Mouse (Mus musculus) heart, embryonic 11.5 days (tissue): ENCODE data around the gene Mcts1. TPM values are rescaled to one million over a fixed set of nuclear protein-coding genes. Genes with fewer than 3 reads are reported as not detected.

Experiments
- ATAC-seq: fragments of 200-750 bp; cut with Nextera tagmentation; replicated peaks from 2 replicates; pipeline ENCODE4 v1.8.0; 2017; ENCODE audit warnings: moderate library complexity; ENCODE audit not compliant: insufficient number of reproducible peaks, low FRiP score, low TSS enrichment
- H3K27ac ChIP-seq: fragments of 300-500 bp; sonication (generic); 2 replicates; pipeline ENCODE4 v1.5.1; 2014; ENCODE audit warnings: mild to moderate bottlenecking, low read depth, low read length
- H3K27me3 ChIP-seq: fragments of 300-500 bp; sonication (generic); 2 replicates; pipeline ENCODE4 v1.6.1; 2014; ENCODE audit warnings: mild to moderate bottlenecking, low read length, mixed read lengths; ENCODE audit not compliant: control insufficient read depth, insufficient read depth
- H3K36me3 ChIP-seq: fragments of 300-500 bp; sonication (generic); 2 replicates; pipeline ENCODE4 v1.6.1; 2014; ENCODE audit warnings: mild to moderate bottlenecking, low read length, moderate library complexity, mixed read lengths; ENCODE audit not compliant: control insufficient read depth, insufficient read depth
- H3K4me1 ChIP-seq: fragments of 300-500 bp; sonication (generic); 2 replicates; pipeline ENCODE4 v1.6.1; 2014; ENCODE audit warnings: low read length; ENCODE audit not compliant: control insufficient read depth, insufficient read depth
- H3K4me2 ChIP-seq: fragments of 300-500 bp; sonication (generic); 2 replicates; pipeline ENCODE4 v1.6.1; 2014; ENCODE audit warnings: mild to moderate bottlenecking, moderate library complexity
- H3K4me3 ChIP-seq: fragments of 300-500 bp; sonication (generic); 2 replicates; pipeline ENCODE4 v1.5.1; 2014; ENCODE audit warnings: low read depth, low read length
- H3K9ac ChIP-seq: fragments of 300-500 bp; sonication (generic); 2 replicates; pipeline ENCODE4 v1.6.1; 2014; ENCODE audit warnings: mild to moderate bottlenecking, low read depth, low read length, moderate library complexity
- H3K9me3 ChIP-seq: fragments of 300-500 bp; sonication (generic); replicated peaks from 2 replicates; pipeline ENCODE4 v1.6.1; 2016; ENCODE audit warnings: low read length; ENCODE audit not compliant: control insufficient read depth
- WGBS: fragments of 180-500 bp; shearing (Covaris S2); extraction: QIAGEN DNeasy Blood & Tissue Kit; methylation state at CpG from one replicate; pipeline ENCODE4 v1.1.7; 2014; ENCODE audit not compliant: insufficient replicate concordance; 5-methylcytosine and 5-hydroxymethylcytosine counted together
- polyA plus RNA-seq: library from polyadenylated mRNA; unstranded; fragments of >200 nt; fragmentation: Nextera tagmentation; extraction: Ambion mirVana; gene quantifications from 2 replicates; pipeline ENCODE4 v1.2.1, GENCODE M21; 2014

Gene Mcts1
- 51.2 and 56.5 TPM in 2 replicates for polyA plus RNA-seq

- Histone ChIP-seq H3K36me3 (no peaks in the 10 kb centered on the region), H3K9me3 (no peaks in the 10 kb centered on the region), H3K9ac (peak within 1 kb of the TSS; percentile 71), H3K4me2 (peak within 1 kb of the TSS; percentile 72), H3K4me1 (no peaks in the 10 kb centered on the region), H3K4me3 (peak within 1 kb of the TSS; percentile 51), H3K27ac (peak within 1 kb of the TSS; percentile 62), H3K27me3 (no peaks in the 10 kb centered on the region)
- ATAC-seq: peak; percentile 52; the same call in 1 of the 2 replicates
- 21% methylated on average over 26 of the region's 26 CpGs for WGBS
Measured at GRCm38 (mm10) chrX:38600177-38600994, at the start of gene Mcts1. Mcts1 (plus strand) TSS chrX:38600578.

- no peak overlapping the region for H3K4me2 ChIP-seq
- no peaks in the 10 kb centered on the region for H3K4me1 ChIP-seq
- ATAC-seq: no peak
- H3K9ac ChIP-seq: no peak overlapping the region
- H3K27ac ChIP-seq: no peak overlapping the region
- no peaks in the 10 kb centered on the region for H3K9me3 ChIP-seq
- no peaks in the 10 kb centered on the region for H3K36me3 ChIP-seq
- no peak overlapping the region for H3K4me3 ChIP-seq
- no peaks in the 10 kb centered on the region for H3K27me3 ChIP-seq
Measured at GRCm38 (mm10) chrX:38553255-38553654, 47.1 kb upstream of the Mcts1 start.

GRCm38 (mm10) chrX:38563941-38564541 lies 36.3 kb upstream of the Mcts1 start:
- H3K9me3 ChIP-seq: no peaks in the 10 kb centered on the region
- peak overlapping the region; percentile 76 for H3K9ac ChIP-seq
- H3K4me3 ChIP-seq: peak overlapping the region; percentile 58
- no peaks in the 10 kb centered on the region for H3K27me3 ChIP-seq
- H3K4me1 ChIP-seq: no peaks in the 10 kb centered on the region
- no peaks in the 10 kb centered on the region for H3K36me3 ChIP-seq
- ATAC-seq: no peak
- 20% methylated on average over 10 of the region's 19 CpGs for WGBS
- peak overlapping the region; percentile 71 for H3K4me2 ChIP-seq
- H3K27ac ChIP-seq: peak overlapping the region; percentile 93

- H3K9me3 ChIP-seq: no peaks in the 10 kb centered on the region
- peak overlapping the region; percentile 58 for H3K4me3 ChIP-seq
- no peaks in the 10 kb centered on the region for H3K27me3 ChIP-seq
- H3K9ac ChIP-seq: peak overlapping the region; percentile 76
- 13% methylated on average over 35 of the region's 52 CpGs for WGBS
- H3K27ac ChIP-seq: peak overlapping the region; percentile 93
- ATAC-seq: peak; percentile 91
- H3K4me1 ChIP-seq: no peaks in the 10 kb centered on the region
- H3K36me3 ChIP-seq: no peaks in the 10 kb centered on the region
- peak overlapping the region; percentile 71 for H3K4me2 ChIP-seq
Measured at GRCm38 (mm10) chrX:38564542-38565175, 35.7 kb upstream of the Mcts1 start.

GRCm38 (mm10) chrX:38565176-38565542 lies 35.2 kb upstream of the Mcts1 start:
- H3K36me3 ChIP-seq: no peaks in the 10 kb centered on the region
- 10% methylated on average over 7 of the region's 8 CpGs for WGBS
- peak overlapping the region; percentile 65 for H3K9ac ChIP-seq
- no peak for ATAC-seq
- H3K4me2 ChIP-seq: peak overlapping the region; percentile 71
- no peaks in the 10 kb centered on the region for H3K4me1 ChIP-seq
- peak overlapping the region; percentile 93 for H3K27ac ChIP-seq
- H3K4me3 ChIP-seq: peak overlapping the region; percentile 58
- H3K27me3 ChIP-seq: no peaks in the 10 kb centered on the region
- H3K9me3 ChIP-seq: no peaks in the 10 kb centered on the region

GRCm38 (mm10) chrX:38566521-38567205 lies 33.7 kb upstream of the Mcts1 start:
- WGBS: 60% methylated on average over 6 of the region's 6 CpGs
- no peak overlapping the region for H3K9ac ChIP-seq
- no peak overlapping the region for H3K27ac ChIP-seq
- H3K4me3 ChIP-seq: no peak overlapping the region
- no peaks in the 10 kb centered on the region for H3K36me3 ChIP-seq
- H3K4me2 ChIP-seq: no peak overlapping the region
- no peaks in the 10 kb centered on the region for H3K9me3 ChIP-seq
- no peak for ATAC-seq
- H3K27me3 ChIP-seq: no peaks in the 10 kb centered on the region
- no peaks in the 10 kb centered on the region for H3K4me1 ChIP-seq

- no peak within 1 kb of the TSS for H3K9ac ChIP-seq
- ATAC-seq: peak; percentile 76
- peak within 1 kb of the TSS; percentile 16 for H3K4me2 ChIP-seq
- H3K27ac ChIP-seq: no peak within 1 kb of the TSS
- no peaks in the 10 kb centered on the region for H3K27me3 ChIP-seq
- no peak within 1 kb of the TSS for H3K4me3 ChIP-seq
- WGBS: 56% methylated on average over 15 of the region's 15 CpGs
- no peaks in the 10 kb centered on the region for H3K4me1 ChIP-seq
- H3K9me3 ChIP-seq: no peaks in the 10 kb centered on the region
- no peaks in the 10 kb centered on the region for H3K36me3 ChIP-seq
Measured at GRCm38 (mm10) chrX:38576078-38576477, 24.3 kb upstream of the Mcts1 start, which contains the start of gene Cul4b. Cul4b (minus strand) TSS chrX:38576196.

GRCm38 (mm10) chrX:38581140-38581539 lies 19.2 kb upstream of the Mcts1 start:
- no peak for ATAC-seq
- Histone ChIP-seq H3K9me3 (no peaks in the 10 kb centered on the region), H3K4me3 (no peak overlapping the region), H3K27ac (no peak overlapping the region), H3K4me2 (no peak overlapping the region), H3K36me3 (no peaks in the 10 kb centered on the region), H3K4me1 (no peaks in the 10 kb centered on the region), H3K9ac (no peak overlapping the region), H3K27me3 (no peaks in the 10 kb centered on the region)
- 85% methylated on average over 1 of the region's 1 CpGs for WGBS
